Mouse (Mus musculus) CH12.LX (cell line): ENCODE data around the gene Cers6. TPM values are rescaled to one million over a fixed set of nuclear protein-coding genes. Genes with fewer than 3 reads are reported as not detected.

Experiments
- DNase-seq: peaks from one replicate; pipeline ENCODE4 v3.0.0-alpha.2; 2013; ENCODE audit errors: extremely low read depth
- H3K27ac ChIP-seq: 2 replicates; pipeline ENCODE4 v1.5.1; 2012; ENCODE audit warnings: low read depth, mild to moderate bottlenecking, control low read depth, moderate library complexity; ENCODE audit not compliant: insufficient read depth
- H3K27me3 ChIP-seq: replicated peaks from 2 replicates; pipeline ENCODE3; 2012; ENCODE audit warnings: inconsistent platforms
- H3K36me3 ChIP-seq, 2 experiments: replicated peaks in 1 of 2; 2 replicates each; pipeline versions ENCODE3 to v1.6.1; 2012; ENCODE audit warnings: inconsistent platforms in 1 of 2, low read length in 1 of 2, mild to moderate bottlenecking in 1 of 2, mixed read lengths in 1 of 2, moderate library complexity in 1 of 2; ENCODE audit not compliant: control insufficient read depth in 1 of 2, insufficient read depth in 1 of 2
- H3K4me1 ChIP-seq, 2 experiments: 2 replicates each; pipeline ENCODE4 v1.6.1; 2012; ENCODE audit warnings: inconsistent platforms in 1 of 2, moderate library complexity in 1 of 2; ENCODE audit not compliant: insufficient read depth in 2 of 2, control insufficient read depth in 1 of 2
- H3K4me2 ChIP-seq: 2 replicates; pipeline ENCODE4 v1.6.1; 2012; ENCODE audit warnings: low read depth, mild to moderate bottlenecking, control low read depth; ENCODE audit not compliant: poor library complexity, insufficient read depth, severe bottlenecking
- H3K4me3 ChIP-seq, 3 experiments: fragments of 150-350 bp in 1 of 3; sonication (generic) in 1 of 3; replicated peaks in 1 of 3; 2 replicates each; pipeline versions ENCODE3 to v1.5.1; 2011 to 2012; ENCODE audit warnings: low read depth in 2 of 3, low read length in 2 of 3, mild to moderate bottlenecking in 2 of 3, moderate library complexity in 2 of 3, control low read depth in 1 of 3, improper control_type of control experiment in 1 of 3, inconsistent platforms in 1 of 3, mixed read lengths in 1 of 3; ENCODE audit not compliant: poor library complexity in 1 of 3
- H3K79me2 ChIP-seq: replicated peaks from 2 replicates; pipeline ENCODE4 v1.6.1; 2012; ENCODE audit warnings: mild to moderate bottlenecking, moderate library complexity; ENCODE audit not compliant: control insufficient read depth, poor library complexity, insufficient read depth, severe bottlenecking; ENCODE audit errors: extremely low read depth
- H3K9ac ChIP-seq: 2 replicates; pipeline ENCODE4 v1.6.1; 2012; ENCODE audit warnings: low read depth, mild to moderate bottlenecking, control low read depth, moderate library complexity; ENCODE audit not compliant: insufficient read depth
- H3K9me3 ChIP-seq: replicated peaks from 2 replicates; pipeline ENCODE3; 2012; ENCODE audit warnings: low read length, inconsistent platforms, mixed read lengths
- CHD1 ChIP-seq: IDR thresholded peaks from 2 replicates; pipeline ENCODE4 v1.6.1; 2012; ENCODE audit warnings: low read depth, low read length, improper control_type of control experiment, inconsistent platforms
- CTCF ChIP-seq, 2 experiments: IDR thresholded peaks in 1 of 2; conservative IDR thresholded peaks in 1 of 2; 2 replicates each; pipeline ENCODE4 v1.5.1; 2011 to 2012; ENCODE audit warnings: low read depth in 2 of 2, low read length in 2 of 2, improper control_type of control experiment in 1 of 2, inconsistent platforms in 1 of 2, mild to moderate bottlenecking in 1 of 2, moderate library complexity in 1 of 2
- ELF1 ChIP-seq: IDR thresholded peaks from 2 replicates; pipeline ENCODE4 v1.6.1; 2014; ENCODE audit warnings: low read depth, mild to moderate bottlenecking, inconsistent platforms, low read length, improper control_type of control experiment
- ETS1 ChIP-seq: conservative IDR thresholded peaks from 2 replicates; pipeline ENCODE4 v1.6.1; 2012; ENCODE audit warnings: low read depth, mild to moderate bottlenecking, inconsistent platforms, low read length, improper control_type of control experiment, moderate library complexity
- HCFC1 ChIP-seq: IDR thresholded peaks from 2 replicates; pipeline ENCODE4 v1.6.1; 2012; ENCODE audit warnings: low read depth, mild to moderate bottlenecking, inconsistent platforms, low read length, improper control_type of control experiment
- IRF4 ChIP-seq: IDR thresholded peaks from 2 replicates; pipeline ENCODE4 v1.6.1; 2014; ENCODE audit warnings: low read depth, mild to moderate bottlenecking, inconsistent platforms, low read length, improper control_type of control experiment
- JUN ChIP-seq: IDR thresholded peaks from 2 replicates; pipeline ENCODE4 v1.6.1; 2011; ENCODE audit warnings: low read depth, mild to moderate bottlenecking, low read length, improper control_type of control experiment, moderate library complexity; ENCODE audit not compliant: insufficient read depth
- JUND ChIP-seq: conservative IDR thresholded peaks from 2 replicates; pipeline ENCODE4 v1.6.1; 2011; ENCODE audit warnings: low read depth, low read length, improper control_type of control experiment
- KAT2A ChIP-seq: IDR thresholded peaks from 2 replicates; pipeline ENCODE4 v1.6.1; 2012; ENCODE audit warnings: low read length, improper control_type of control experiment, inconsistent platforms; ENCODE audit not compliant: insufficient replicate concordance
- MAFK ChIP-seq: IDR thresholded peaks from 2 replicates; pipeline ENCODE4 v1.6.1; 2011; ENCODE audit warnings: low read length, improper control_type of control experiment; ENCODE audit not compliant: insufficient replicate concordance
- MAX ChIP-seq: IDR thresholded peaks from 2 replicates; pipeline ENCODE4 v1.6.1; 2011; ENCODE audit warnings: low read length, improper control_type of control experiment
- MAZ ChIP-seq: IDR thresholded peaks from 2 replicates; pipeline ENCODE4 v1.6.1; 2012; ENCODE audit warnings: low read depth, mild to moderate bottlenecking, inconsistent platforms, low read length, improper control_type of control experiment, moderate library complexity
- MEF2A ChIP-seq: IDR thresholded peaks from 2 replicates; pipeline ENCODE4 v1.6.1; 2014; ENCODE audit warnings: low read depth, mild to moderate bottlenecking, inconsistent platforms, low read length, improper control_type of control experiment, borderline replicate concordance
- NELFE ChIP-seq: IDR thresholded peaks from 2 replicates; pipeline ENCODE4 v1.6.1; 2011; ENCODE audit warnings: low read depth, low read length, improper control_type of control experiment
- POLR2A ChIP-seq: IDR thresholded peaks from 2 replicates; pipeline ENCODE4 v1.6.1; 2011; ENCODE audit warnings: low read depth, mild to moderate bottlenecking, improper control_type of control experiment, low read length
- POLR2AphosphoS2 ChIP-seq: IDR thresholded peaks from 2 replicates; pipeline ENCODE4 v1.6.1; 2011; ENCODE audit warnings: low read depth, low read length, improper control_type of control experiment
- RCOR1 ChIP-seq: conservative IDR thresholded peaks from 2 replicates; pipeline ENCODE4 v1.6.1; 2012; ENCODE audit warnings: low read depth, mild to moderate bottlenecking, inconsistent platforms, low read length, improper control_type of control experiment
- SIN3A ChIP-seq: IDR thresholded peaks from 2 replicates; pipeline ENCODE4 v1.6.1; 2012; ENCODE audit warnings: low read length, improper control_type of control experiment, inconsistent platforms
- TBP ChIP-seq: conservative IDR thresholded peaks from 2 replicates; pipeline ENCODE4 v1.6.1; 2011; ENCODE audit warnings: low read depth, low read length, improper control_type of control experiment
- TCF12 ChIP-seq: IDR thresholded peaks from 2 replicates; pipeline ENCODE4 v1.6.1; 2014; ENCODE audit warnings: low read depth, mild to moderate bottlenecking, inconsistent platforms, low read length, improper control_type of control experiment
- UBTF ChIP-seq: IDR thresholded peaks from 2 replicates; pipeline ENCODE4 v1.6.1; 2012; ENCODE audit warnings: low read depth, mild to moderate bottlenecking, inconsistent platforms, low read length, improper control_type of control experiment, moderate library complexity
- USF1 ChIP-seq: IDR thresholded peaks from 2 replicates; pipeline ENCODE4 v1.6.1; 2014; ENCODE audit warnings: low read depth, mild to moderate bottlenecking, inconsistent platforms, low read length, improper control_type of control experiment
- ZKSCAN1 ChIP-seq: IDR thresholded peaks from 2 replicates; pipeline ENCODE4 v1.6.1; 2012; ENCODE audit warnings: low read depth, inconsistent platforms, low read length, improper control_type of control experiment, borderline replicate concordance
- ZMIZ1 ChIP-seq: IDR thresholded peaks from 2 replicates; pipeline ENCODE4 v1.6.1; 2012; ENCODE audit warnings: low read depth, mild to moderate bottlenecking, inconsistent platforms, low read length, improper control_type of control experiment
- ZNF384 ChIP-seq: IDR thresholded peaks from 2 replicates; pipeline ENCODE4 v1.6.1; 2012; ENCODE audit warnings: low read depth, low read length, improper control_type of control experiment, inconsistent platforms
- dilution Hi-C: fragments of 300-500 bp; cut with MboI; formaldehyde crosslinking; loops from 2 replicates; pipeline ENCODE4 v1.14.3; 2020; ENCODE audit warnings: low sequenced_read_pairs; ENCODE audit not compliant: extremely low pct_unique_long_range_greater_than_20kb, extremely low pct_ligation_motif_present
- in situ Hi-C: fragments of 300-500 bp; cut with MboI; formaldehyde crosslinking; loops from 3 replicates; pipeline ENCODE4 v1.14.3; 2019; ENCODE audit warnings: low sequenced_read_pairs, low pct_ligation_motif_present, low pct_unique_long_range_greater_than_20kb, mixed read lengths
- polyA plus RNA-seq: library from polyadenylated mRNA; unstranded; fragments of >175 nt; gene quantifications from 2 replicates; pipeline ENCODE4 v1.2.1, GENCODE M21; 2012; ENCODE audit warnings: low read depth; ENCODE audit not compliant: insufficient read length
- total RNA-seq, 2 experiments: library from RNA; depleted of rRNA; stranded (reverse); fragments of 300-350 nt in 1 of 2; fragments of >200 nt in 1 of 2; gene quantifications; 2 replicates each; pipeline ENCODE4 v1.2.3; 2012 to 2014

Gene Cers6
- total and polyA plus RNA-seq, 3 experiments: not detected

- DNase-seq: no peak
- dilution Hi-C loops (no loop called here), in situ Hi-C loops (no loop called here)
- TF ChIP-seq CHD1: no peak
- no peak for TF ChIP-seq MAZ
- TF ChIP-seq CTCF (conservative IDR thresholded peaks at IDR 0.05 in 1 of 2, IDR thresholded peaks at IDR 0.05 in 1 of 2; ENCODE audit: low read depth in 2 of 2, low read length in 2 of 2): no peak
- no peak for TF ChIP-seq ZKSCAN1
- no peak for TF ChIP-seq ZNF384
- no peak for TF ChIP-seq ELF1
- TF ChIP-seq SIN3A: no peak
- TF ChIP-seq TBP: no peak
- no peak for TF ChIP-seq TCF12
- no peak for TF ChIP-seq JUN
- TF ChIP-seq JUND: no peak
- Histone ChIP-seq H3K9ac (no peak overlapping the region), H3K36me3 (no peaks in the 10 kb centered on the region), H3K27ac (no peak overlapping the region), H3K4me1 (no peaks in the 10 kb centered on the region), H3K9me3 (peaks cover 65% of the 10 kb centered on the region), H3K79me2 (no peaks in the 10 kb centered on the region), H3K4me3 (no peak overlapping the region), H3K27me3 (no peaks in the 10 kb centered on the region), H3K4me2 (no peak overlapping the region)
Observed at GRCm38 (mm10) chr2:69014241-69014640, 153.0 kb downstream of the Cers6 start.

DNA sequence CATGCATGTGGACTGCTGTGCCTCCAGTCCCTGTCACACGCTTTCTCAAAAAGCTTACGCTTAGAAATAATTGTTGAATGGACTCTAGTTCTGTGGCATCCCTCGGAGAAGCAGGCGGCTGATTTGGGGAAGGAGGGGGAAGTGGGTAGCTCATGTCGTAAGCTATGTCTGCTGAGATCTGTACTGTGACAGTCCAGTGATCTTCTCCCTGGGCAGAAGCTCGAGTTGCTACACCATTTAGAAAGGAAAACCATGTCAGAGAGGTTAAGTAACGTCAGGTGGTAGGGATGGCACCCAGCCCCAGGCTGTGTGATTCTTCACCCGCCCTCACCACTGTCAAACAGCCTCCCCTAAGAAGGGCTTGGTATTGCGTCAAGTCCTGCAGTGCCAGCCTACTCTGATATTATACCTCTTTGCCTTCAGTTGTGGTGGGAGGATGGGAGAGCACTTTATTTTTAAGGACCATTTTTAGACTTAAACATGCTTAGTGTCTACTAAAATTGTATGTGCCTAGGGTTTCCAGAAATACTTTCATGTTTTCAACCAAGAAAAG, 154.0 kb downstream of the Cers6 start:
- no peaks in the 10 kb centered on the region for H3K36me3 ChIP-seq
- no peak overlapping the region for H3K9ac ChIP-seq
- H3K9me3 ChIP-seq: peaks cover 68% of the 10 kb centered on the region
- H3K4me3 ChIP-seq: no peak overlapping the region
- no peak overlapping the region for H3K4me2 ChIP-seq
- H3K4me1 ChIP-seq: no peaks in the 10 kb centered on the region
- TF ChIP-seq IRF4: no peak
- TF ChIP-seq MAZ: no peak
- TF ChIP-seq ZKSCAN1: no peak
- TF ChIP-seq SIN3A: no peak
- TF ChIP-seq MAFK: no peak
- no peak for TF ChIP-seq ZMIZ1
- H3K27me3 ChIP-seq: no peaks in the 10 kb centered on the region
- no peak for DNase-seq
- no peak overlapping the region for H3K27ac ChIP-seq
- dilution Hi-C loops (no loop called here), in situ Hi-C loops (no loop called here)
- no peaks in the 10 kb centered on the region for H3K79me2 ChIP-seq

DNA sequence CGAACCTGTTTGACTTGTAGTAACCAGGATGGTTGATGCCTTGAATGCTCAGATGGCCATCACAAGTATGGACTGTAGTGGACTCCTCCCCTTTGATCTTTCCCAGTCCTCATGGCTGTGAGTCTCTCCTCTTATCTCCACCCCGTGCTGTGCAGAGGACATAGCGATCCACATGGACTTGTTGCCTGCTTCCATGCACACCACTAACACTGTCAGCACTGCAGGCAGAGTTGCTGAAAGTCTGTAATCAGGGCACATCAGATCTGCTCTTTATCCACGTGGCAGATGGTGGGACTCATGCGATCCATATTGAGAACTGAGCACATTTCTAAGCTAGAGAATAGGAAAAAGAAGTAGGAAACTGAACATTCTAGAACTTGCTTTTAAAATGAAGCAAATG, 154.6 kb downstream of the Cers6 start:
- H3K4me3 ChIP-seq: no peak overlapping the region
- in situ Hi-C loops: no loop called here

More for the DNA sequence above, 154.6 kb downstream of the Cers6 start:
- H3K4me1 ChIP-seq: no peaks in the 10 kb centered on the region
- H3K36me3 ChIP-seq: no peaks in the 10 kb centered on the region
- dilution Hi-C loops: no loop called here
- no peak for DNase-seq
- H3K27ac ChIP-seq: no peak overlapping the region
- H3K4me2 ChIP-seq: no peak overlapping the region
- TF ChIP-seq ELF1: no peak
- TF ChIP-seq MAX: no peak
- no peak for TF ChIP-seq HCFC1
- TF ChIP-seq KAT2A: no peak
- no peak for TF ChIP-seq RCOR1
- no peak for TF ChIP-seq USF1
- no peak for TF ChIP-seq ZMIZ1
- TF ChIP-seq IRF4: no peak
- no peak for TF ChIP-seq ETS1
- no peak for TF ChIP-seq ZNF384
- TF ChIP-seq SIN3A: no peak
- no peak for TF ChIP-seq JUN
- no peak for TF ChIP-seq MAZ
- TF ChIP-seq NELFE: no peak
- no peak for TF ChIP-seq CTCF (conservative IDR thresholded peaks at IDR 0.05 in 1 of 2, IDR thresholded peaks at IDR 0.05 in 1 of 2; ENCODE audit: low read depth in 2 of 2, low read length in 2 of 2)
- TF ChIP-seq TCF12: no peak
- no peak for TF ChIP-seq POLR2A
- TF ChIP-seq POLR2AphosphoS2: no peak
- no peak for TF ChIP-seq UBTF
- TF ChIP-seq MEF2A: no peak
- no peaks in the 10 kb centered on the region for H3K27me3 ChIP-seq
- H3K79me2 ChIP-seq: no peaks in the 10 kb centered on the region
- H3K9ac ChIP-seq: no peak overlapping the region
- peaks cover 69% of the 10 kb centered on the region for H3K9me3 ChIP-seq
